Mouse (Mus musculus) forebrain, embryonic 16.5 days (tissue): ENCODE results near the gene Klhl8. TPM values are rescaled to one million over a fixed set of nuclear protein-coding genes. Genes with fewer than 3 reads are reported as not detected.

Experiments
- ATAC-seq: fragments of 200-750 bp; cut with Nextera tagmentation; 2 replicates; pipeline ENCODE4 v1.8.0; 2017; ENCODE audit warnings: mild to moderate bottlenecking, moderate library complexity
- H3K27ac ChIP-seq: fragments of 300-500 bp; sonication (generic); 2 replicates; pipeline ENCODE4 v1.5.1; 2014; ENCODE audit warnings: low read length, control low read depth
- H3K27me3 ChIP-seq: fragments of 300-500 bp; sonication (generic); replicated peaks from 2 replicates; pipeline ENCODE4 v1.6.1; 2014; ENCODE audit warnings: low read length; ENCODE audit not compliant: control insufficient read depth, insufficient read depth
- H3K36me3 ChIP-seq: fragments of 300-500 bp; sonication (generic); 2 replicates; pipeline ENCODE4 v1.6.1; 2014; ENCODE audit not compliant: control insufficient read depth, insufficient read depth
- H3K4me1 ChIP-seq: fragments of 300-500 bp; sonication (generic); replicated peaks from 2 replicates; pipeline ENCODE4 v1.6.1; 2014; ENCODE audit warnings: low read length; ENCODE audit not compliant: control insufficient read depth, insufficient read depth
- H3K4me2 ChIP-seq: fragments of 300-500 bp; sonication (generic); 2 replicates; pipeline ENCODE4 v1.6.1; 2014; ENCODE audit warnings: mild to moderate bottlenecking, low read length, control low read depth
- H3K4me3 ChIP-seq: fragments of 300-500 bp; sonication (generic); replicated peaks from 2 replicates; pipeline ENCODE4 v1.5.1; 2014; ENCODE audit warnings: mild to moderate bottlenecking, low read length, control low read depth
- H3K9ac ChIP-seq: fragments of 300-500 bp; sonication (generic); replicated peaks from 2 replicates; pipeline ENCODE4 v1.6.1; 2014; ENCODE audit warnings: low read depth, low read length, control low read depth
- H3K9me3 ChIP-seq: fragments of 300-500 bp; sonication (generic); 2 replicates; pipeline ENCODE4 v1.6.1; 2016; ENCODE audit warnings: low read length; ENCODE audit not compliant: control insufficient read depth
- WGBS: fragments of 180-500 bp; shearing (Covaris S2); extraction: QIAGEN DNeasy Blood & Tissue Kit; methylation state at CpG from one replicate; pipeline ENCODE4 v1.1.7; 2014; 5-methylcytosine and 5-hydroxymethylcytosine counted together
- polyA plus RNA-seq: library from polyadenylated mRNA; unstranded; fragments of >200 nt; fragmentation: Nextera tagmentation; extraction: Ambion mirVana; gene quantifications from 2 replicates; pipeline ENCODE4 v1.2.1, GENCODE M21; 2015

Gene Klhl8
- polyA plus RNA-seq, 1 experiment from 2014 or later = 48.8 TPM

- Histone ChIP-seq H3K4me3 (no peak overlapping the region), H3K9me3 (no peaks in the 10 kb centered on the region), H3K9ac (no peak overlapping the region), H3K27ac (no peak overlapping the region), H3K4me2 (no peak overlapping the region), H3K4me1 (peaks cover 14% of the 10 kb centered on the region), H3K27me3 (no peaks in the 10 kb centered on the region), H3K36me3 (no peaks in the 10 kb centered on the region; the same call in 1 of the 2 replicates)
- WGBS = 39% methylated on average over 1 of the region's 1 CpGs
- no peak for ATAC-seq
Observed at GRCm38 (mm10) chr5:103843938-103844337, 67.1 kb downstream of the Klhl8 start.

- Histone ChIP-seq H3K9me3 (no peaks in the 10 kb centered on the region), H3K27me3 (no peaks in the 10 kb centered on the region), H3K4me3 (no peak overlapping the region), H3K27ac (no peak overlapping the region), H3K4me1 (peaks cover 6% of the 10 kb centered on the region), H3K9ac (no peak overlapping the region), H3K4me2 (no peak overlapping the region), H3K36me3 (no peaks in the 10 kb centered on the region)
- WGBS = 70% methylated on average over 3 of the region's 3 CpGs
- ATAC-seq = no peak
Observed at GRCm38 (mm10) chr5:103839265-103839626, 71.8 kb downstream of the Klhl8 start.

DNA sequence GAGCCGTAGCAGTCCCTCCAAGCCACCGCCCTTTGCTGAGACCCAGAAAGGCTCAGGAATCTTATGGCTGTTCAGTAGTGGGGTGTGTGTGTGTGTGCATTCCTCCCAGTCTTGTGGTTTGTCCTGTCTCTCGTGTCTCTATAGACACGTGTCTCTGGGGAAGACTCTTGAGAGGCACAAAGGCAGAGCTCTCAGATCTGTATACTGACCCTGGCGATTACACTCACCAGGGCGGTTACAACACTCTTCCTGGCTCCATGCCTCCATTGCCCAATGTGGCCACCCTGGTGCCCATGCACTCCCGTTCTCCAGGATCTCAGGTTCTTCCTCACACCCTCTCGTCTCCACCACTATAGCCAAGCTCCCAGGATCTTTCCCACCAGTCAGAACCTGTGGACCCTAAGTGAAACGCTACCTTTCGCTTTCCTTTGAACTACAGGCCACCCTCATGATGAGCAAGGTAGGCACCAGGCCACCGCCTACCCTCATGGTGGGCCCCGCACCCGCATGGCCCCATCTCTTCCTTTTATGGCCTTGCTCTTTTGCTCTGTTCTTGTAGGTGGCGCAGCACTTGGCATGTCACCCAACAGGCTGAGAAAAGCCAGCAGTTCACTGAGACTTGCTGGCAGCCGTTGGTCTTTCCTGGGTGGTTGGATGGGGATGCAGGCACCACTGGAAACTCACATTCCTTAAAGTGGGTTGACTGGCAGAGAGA lies 72.4 kb downstream of the Klhl8 start:
- H3K4me3 ChIP-seq = no peak overlapping the region
- H3K27me3 ChIP-seq = no peaks in the 10 kb centered on the region
- ATAC-seq = no peak
- H3K9me3 ChIP-seq = no peaks in the 10 kb centered on the region
- H3K4me2 ChIP-seq = no peak overlapping the region
- H3K27ac ChIP-seq = no peak overlapping the region
- no peaks in the 10 kb centered on the region for H3K36me3 ChIP-seq
- peaks cover 6% of the 10 kb centered on the region for H3K4me1 ChIP-seq
- WGBS = 88% methylated on average over 15 of the region's 15 CpGs
- H3K9ac ChIP-seq = no peak overlapping the region

GRCm38 (mm10) chr5:103836148-103836784 lies 74.8 kb downstream of the Klhl8 start:
- WGBS = 72% methylated on average over 10 of the region's 11 CpGs
- Histone ChIP-seq H3K36me3 (no peaks in the 10 kb centered on the region), H3K4me2 (no peak overlapping the region), H3K27me3 (no peaks in the 10 kb centered on the region), H3K9me3 (no peaks in the 10 kb centered on the region), H3K27ac (no peak overlapping the region), H3K4me3 (no peak overlapping the region), H3K4me1 (peaks cover 6% of the 10 kb centered on the region), H3K9ac (no peak overlapping the region)
- no peak for ATAC-seq

DNA sequence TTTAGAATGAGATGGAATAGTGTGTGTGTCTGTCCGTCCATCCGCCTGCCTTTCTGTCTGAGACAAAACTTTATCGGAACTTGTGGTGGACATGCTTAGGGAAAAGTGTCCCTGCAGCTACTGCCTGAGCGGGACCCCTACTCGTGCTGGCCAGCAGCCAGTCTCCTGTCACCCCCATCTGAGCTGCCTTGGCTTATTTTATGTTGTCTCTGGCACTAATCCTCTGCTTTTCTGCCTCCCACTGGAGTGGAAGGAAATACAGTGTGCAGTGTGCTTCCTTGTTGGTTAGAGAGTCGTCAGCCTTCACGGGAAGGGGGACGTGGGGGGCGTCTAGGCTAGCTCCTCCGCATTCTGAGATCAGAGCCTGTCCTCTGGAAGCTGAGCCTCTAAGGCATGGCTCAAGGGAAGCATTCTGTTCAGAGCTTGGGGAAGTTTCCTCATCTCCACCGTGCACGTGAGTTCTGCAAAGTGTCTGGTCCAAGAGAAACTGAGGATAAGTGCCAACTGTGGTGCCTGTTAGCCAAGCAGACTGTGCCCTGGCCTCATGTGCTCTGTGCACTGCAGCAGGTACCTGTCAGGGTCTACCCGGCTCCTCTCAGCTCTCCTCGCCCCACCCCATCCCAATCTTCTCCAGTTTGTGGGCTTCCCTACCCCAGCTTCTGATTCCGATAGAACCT lies 75.5 kb downstream of the Klhl8 start:
- WGBS = 57% methylated on average over 15 of the region's 15 CpGs
- Histone ChIP-seq H3K27ac (no peak overlapping the region), H3K9me3 (no peaks in the 10 kb centered on the region), H3K9ac (no peak overlapping the region), H3K36me3 (no peaks in the 10 kb centered on the region), H3K4me1 (peaks cover 6% of the 10 kb centered on the region), H3K27me3 (no peaks in the 10 kb centered on the region), H3K4me2 (no peak overlapping the region), H3K4me3 (no peak overlapping the region)
- ATAC-seq = peak; percentile 50

- H3K9ac ChIP-seq = no peak overlapping the region
- H3K36me3 ChIP-seq = no peaks in the 10 kb centered on the region
- no peaks in the 10 kb centered on the region for H3K27me3 ChIP-seq
- WGBS = 96% methylated on average over 1 of the region's 1 CpGs
- no peak for ATAC-seq
- H3K4me2 ChIP-seq = no peak overlapping the region
- H3K4me3 ChIP-seq = no peak overlapping the region
- peaks cover 5% of the 10 kb centered on the region for H3K4me1 ChIP-seq
- no peaks in the 10 kb centered on the region for H3K9me3 ChIP-seq
- no peak overlapping the region for H3K27ac ChIP-seq
Observed at GRCm38 (mm10) chr5:103830886-103831285, 80.2 kb downstream of the Klhl8 start.

DNA sequence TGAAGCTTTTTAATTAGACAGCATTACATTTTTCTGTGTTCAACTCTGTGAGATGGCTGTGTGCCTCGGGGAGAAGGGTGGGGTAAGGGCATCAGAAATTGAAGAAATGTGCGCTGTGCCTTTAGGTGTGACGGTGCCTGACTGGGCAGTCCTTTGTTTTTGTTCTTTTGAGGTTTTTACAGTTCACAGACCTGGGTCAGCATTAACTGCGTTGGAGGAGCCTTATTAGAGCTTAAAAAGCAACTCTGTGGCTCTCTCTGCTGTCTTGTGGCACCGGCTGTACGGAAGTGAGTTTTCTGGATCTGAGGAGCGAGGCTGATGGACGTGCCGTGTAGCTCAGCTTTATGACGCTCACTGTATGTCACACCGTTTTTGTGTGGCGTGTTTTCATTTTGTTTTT lies 81.9 kb downstream of the Klhl8 start:
- no peaks in the 10 kb centered on the region for H3K27me3 ChIP-seq
- H3K4me3 ChIP-seq = no peak overlapping the region
- no peaks in the 10 kb centered on the region for H3K36me3 ChIP-seq
- H3K9me3 ChIP-seq = no peaks in the 10 kb centered on the region
- no peak for ATAC-seq
- no peaks in the 10 kb centered on the region for H3K4me1 ChIP-seq
- 69% methylated on average over 12 of the region's 12 CpGs for WGBS
- no peak overlapping the region for H3K9ac ChIP-seq
- H3K4me2 ChIP-seq = no peak overlapping the region
- H3K27ac ChIP-seq = no peak overlapping the region

- Histone ChIP-seq H3K9ac (no peak overlapping the region), H3K4me2 (no peak overlapping the region), H3K27ac (no peak overlapping the region), H3K4me1 (no peaks in the 10 kb centered on the region), H3K4me3 (no peak overlapping the region), H3K36me3 (no peaks in the 10 kb centered on the region), H3K27me3 (no peaks in the 10 kb centered on the region), H3K9me3 (no peaks in the 10 kb centered on the region)
- 84% methylated on average over 8 of the region's 8 CpGs for WGBS
- ATAC-seq = no peak
Observed at GRCm38 (mm10) chr5:103828729-103829128, 82.3 kb downstream of the Klhl8 start.

DNA sequence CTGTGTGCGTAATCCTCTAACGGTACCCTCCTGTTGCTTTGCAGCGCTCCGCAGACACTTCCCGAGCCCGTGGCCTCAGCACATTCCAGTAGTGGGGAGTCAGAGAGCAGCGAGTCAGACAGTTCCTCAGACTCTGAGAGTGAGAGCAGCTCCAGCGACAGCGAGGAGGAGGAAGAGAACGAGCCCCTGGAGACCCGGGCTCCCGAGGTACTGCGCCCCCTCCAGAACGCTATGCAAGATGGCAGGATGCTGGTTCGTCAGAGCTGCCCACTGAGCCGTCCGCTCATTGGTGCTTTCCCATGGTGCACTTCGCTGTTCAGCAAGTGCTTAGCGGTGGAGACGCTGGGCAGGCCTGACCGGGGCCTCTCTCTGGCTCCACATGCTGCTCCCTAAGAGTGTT lies 82.8 kb downstream of the Klhl8 start:
- Histone ChIP-seq H3K4me2 (no peak overlapping the region), H3K9ac (no peak overlapping the region), H3K27ac (no peak overlapping the region), H3K36me3 (no peaks in the 10 kb centered on the region), H3K4me1 (no peaks in the 10 kb centered on the region), H3K9me3 (no peaks in the 10 kb centered on the region), H3K4me3 (no peak overlapping the region), H3K27me3 (no peaks in the 10 kb centered on the region)
- WGBS = 90% methylated on average over 21 of the region's 21 CpGs
- no peak for ATAC-seq
